Mouse (Mus musculus): Measurements from ENCODE around the gene Tfap4.

The Tfap4 gene

GRCm38 (mm10) chr16:4559715-4560144, at the start of gene Tfap4:
TSS of gene Tfap4 (minus strand) at chr16:4559854.
- peak; percentile 85 for DNase-seq

- no peak for DNase-seq
Measured at GRCm38 (mm10) chr16:4608532-4609059, 48.9 kb upstream of the Tfap4 start.

- DNase-seq, result peak; percentile 82
Measured at GRCm38 (mm10) chr16:4607818-4608531, 48.3 kb upstream of the Tfap4 start.

GRCm38 (mm10) chr16:4606431-4607084, 46.9 kb upstream of the Tfap4 start:
- peak; percentile 52 for DNase-seq

- no peak for DNase-seq
Measured at GRCm38 (mm10) chr16:4605514-4606131, 46.0 kb upstream of the Tfap4 start.

GRCm38 (mm10) chr16:4604293-4604837, 44.7 kb upstream of the Tfap4 start:
- no peak for DNase-seq

GRCm38 (mm10) chr16:4603453-4603837, 43.8 kb upstream of the Tfap4 start:
- no peak for DNase-seq

GRCm38 (mm10) chr16:4602766-4603452, 43.3 kb upstream of the Tfap4 start:
- DNase-seq, result no peak

GRCm38 (mm10) chr16:4602189-4602588, 42.5 kb upstream of the Tfap4 start:
- no peak for DNase-seq

- no peak for DNase-seq
Measured at GRCm38 (mm10) chr16:4600701-4601310, 41.2 kb upstream of the Tfap4 start.

- no peak for DNase-seq
Measured at GRCm38 (mm10) chr16:4599616-4600015, 40.0 kb upstream of the Tfap4 start.

- no peak for DNase-seq
Measured at GRCm38 (mm10) chr16:4598891-4599543, 39.4 kb upstream of the Tfap4 start.

GRCm38 (mm10) chr16:4598041-4598440, 38.4 kb upstream of the Tfap4 start:
- no peak for DNase-seq

GRCm38 (mm10) chr16:4597296-4597695, 37.6 kb upstream of the Tfap4 start:
- DNase-seq, result no peak

GRCm38 (mm10) chr16:4596836-4597235, 37.2 kb upstream of the Tfap4 start:
- no peak for DNase-seq

- no peak for DNase-seq
Measured at GRCm38 (mm10) chr16:4596141-4596728, 36.6 kb upstream of the Tfap4 start.

GRCm38 (mm10) chr16:4595527-4595963, 35.9 kb upstream of the Tfap4 start:
- no peak for DNase-seq

GRCm38 (mm10) chr16:4594814-4595526, 35.3 kb upstream of the Tfap4 start:
- DNase-seq, result no peak

GRCm38 (mm10) chr16:4593971-4594813, 34.5 kb upstream of the Tfap4 start, which contains the start of gene Glis2:
TSS of gene Glis2 (plus strand) at chr16:4594713.
- peak; percentile 79 for DNase-seq
